Mouse (Mus musculus) heart, adult 11 months (tissue): ENCODE measurements around the gene Dcaf5.

Experiments used
- DNase-seq: peaks from one replicate; pipeline ENCODE4 v3.0.0; 2022

The Dcaf5 gene

DNA sequence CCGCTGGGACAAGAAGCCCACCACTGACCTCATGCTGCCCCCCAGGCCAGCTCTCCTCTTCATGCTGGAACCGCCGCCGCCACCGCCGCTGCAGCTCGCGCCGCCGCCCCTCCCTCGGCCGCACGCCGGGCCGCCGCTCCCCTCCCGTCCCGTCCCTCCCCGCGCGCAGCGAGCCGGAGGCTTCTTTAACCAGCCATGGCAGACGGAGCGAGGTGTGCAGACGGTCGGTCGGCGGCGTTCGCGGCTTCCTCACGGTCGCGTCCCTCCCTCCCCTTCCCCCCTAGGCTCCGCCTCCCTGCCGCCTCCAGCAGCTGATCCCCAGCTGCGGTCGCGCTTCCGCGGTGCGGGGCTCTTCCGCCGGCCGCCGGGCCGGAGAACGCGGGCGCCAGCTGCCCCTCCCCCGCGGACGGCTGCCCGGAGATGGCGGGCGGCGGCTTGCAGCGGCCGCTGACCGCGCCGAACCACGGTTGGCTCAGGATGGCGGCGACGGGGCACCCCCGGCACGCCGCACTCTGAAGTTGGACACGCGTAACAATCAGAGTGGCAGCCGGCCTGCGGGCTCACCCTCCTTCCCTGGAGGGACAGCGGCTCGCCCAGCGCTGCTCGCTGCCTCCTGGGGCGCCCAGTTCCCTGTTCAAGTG lies at the start of gene Dcaf5:
Dcaf5 (minus strand) TSS at position 266 of the 641 bp plus-strand sequence.
- DNase-seq: peak; percentile 98

DNA sequence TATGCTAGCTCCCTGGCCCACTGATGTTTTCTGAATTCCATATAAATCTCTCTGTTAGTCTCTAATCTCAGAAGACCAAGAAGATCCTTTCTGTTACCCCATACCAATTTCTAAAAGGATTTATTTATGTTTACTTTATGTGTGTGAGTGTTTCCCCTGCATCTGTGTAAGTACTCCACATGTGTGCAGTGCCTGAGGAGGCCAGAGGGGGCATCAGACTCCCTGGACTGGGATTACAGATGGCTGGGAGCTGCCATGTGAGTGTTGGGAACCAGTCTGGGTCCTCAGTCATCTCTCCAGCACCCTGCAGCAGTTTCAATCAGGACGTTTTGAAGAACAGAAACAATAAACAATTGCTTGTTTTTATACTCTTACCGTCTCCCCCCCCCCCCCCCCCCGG lies 47.0 kb upstream of the Dcaf5 start:
- peak; percentile 67 for DNase-seq

DNA sequence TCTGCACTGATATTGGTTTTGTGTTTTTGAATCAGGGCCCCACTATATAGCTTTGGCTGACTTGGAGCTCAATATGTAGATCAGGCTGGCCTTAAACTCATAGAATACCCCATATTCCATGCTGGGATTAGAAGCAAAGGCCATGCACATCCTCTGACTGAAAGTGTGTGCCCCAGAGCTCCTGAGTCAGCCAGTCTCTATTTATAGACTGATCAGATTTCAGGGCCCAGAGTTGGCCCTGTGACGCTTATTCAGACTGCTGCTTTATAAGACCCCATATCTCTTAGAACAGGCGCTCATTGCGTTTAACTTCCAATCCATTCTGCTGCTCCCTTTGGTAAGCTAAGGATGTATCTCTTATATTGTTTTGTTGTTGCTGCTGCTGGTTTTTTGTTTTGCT lies 43.6 kb upstream of the Dcaf5 start:
- DNase-seq: peak; percentile 64

DNA sequence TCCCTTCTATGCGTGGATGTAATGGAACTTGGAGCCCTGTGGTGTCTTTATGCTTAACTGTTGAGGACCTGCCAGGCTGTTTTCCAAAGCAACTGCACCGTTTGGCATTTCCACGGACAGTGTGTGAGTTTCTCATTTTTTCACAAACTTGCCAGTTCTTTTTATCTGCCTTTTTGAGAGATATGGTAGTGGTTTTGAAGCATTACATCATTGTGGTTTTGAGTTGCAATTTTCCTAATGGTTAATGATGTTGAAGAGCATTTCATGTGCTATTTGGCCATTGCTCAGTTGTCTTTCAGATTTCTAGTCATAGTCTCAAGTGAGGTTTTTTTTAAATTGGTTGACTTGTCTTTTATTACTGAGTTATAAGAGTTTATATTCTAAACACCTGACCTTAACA lies 37.3 kb upstream of the Dcaf5 start:
- peak; percentile 23 for DNase-seq

DNA sequence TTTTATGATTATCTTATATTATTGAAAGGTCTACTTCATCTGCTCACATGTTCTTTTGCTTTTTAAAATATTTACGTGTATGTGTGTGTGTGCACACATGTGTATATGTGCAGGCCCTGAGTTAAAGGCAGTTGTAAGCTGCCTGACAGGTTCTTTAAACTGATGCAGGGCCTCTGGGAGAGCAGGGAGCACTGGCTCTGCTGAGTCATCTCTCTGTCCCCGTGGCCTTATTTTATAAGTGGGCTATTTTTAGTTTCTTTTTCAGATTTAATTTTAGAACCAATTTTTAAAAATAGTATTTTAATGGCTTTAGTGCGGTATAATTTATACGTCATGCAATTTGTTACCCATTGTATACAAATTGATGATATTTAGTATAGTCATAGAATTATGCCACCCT lies 35.5 kb upstream of the Dcaf5 start:
- peak; percentile 85 for DNase-seq

DNA sequence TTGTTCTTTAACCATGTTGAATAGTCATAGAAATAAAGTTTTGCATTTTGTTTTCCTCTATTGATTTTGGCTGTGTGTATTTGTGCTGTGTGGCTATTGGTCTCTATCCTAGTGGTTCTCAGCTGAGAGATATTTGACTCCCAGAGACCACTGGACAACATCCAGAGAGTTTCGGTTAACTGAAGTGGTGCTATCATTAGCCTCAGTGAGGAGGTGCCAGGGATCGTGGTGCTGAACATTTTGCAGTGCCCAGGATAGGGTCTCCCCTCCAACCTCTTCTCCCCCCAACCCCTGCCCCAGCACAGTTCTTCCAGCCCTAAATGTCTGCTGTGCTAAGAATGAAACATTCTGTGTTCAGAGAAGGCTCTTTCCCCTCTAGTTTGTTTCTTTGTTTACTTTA lies 33.8 kb upstream of the Dcaf5 start:
- peak; percentile 82 for DNase-seq

DNA sequence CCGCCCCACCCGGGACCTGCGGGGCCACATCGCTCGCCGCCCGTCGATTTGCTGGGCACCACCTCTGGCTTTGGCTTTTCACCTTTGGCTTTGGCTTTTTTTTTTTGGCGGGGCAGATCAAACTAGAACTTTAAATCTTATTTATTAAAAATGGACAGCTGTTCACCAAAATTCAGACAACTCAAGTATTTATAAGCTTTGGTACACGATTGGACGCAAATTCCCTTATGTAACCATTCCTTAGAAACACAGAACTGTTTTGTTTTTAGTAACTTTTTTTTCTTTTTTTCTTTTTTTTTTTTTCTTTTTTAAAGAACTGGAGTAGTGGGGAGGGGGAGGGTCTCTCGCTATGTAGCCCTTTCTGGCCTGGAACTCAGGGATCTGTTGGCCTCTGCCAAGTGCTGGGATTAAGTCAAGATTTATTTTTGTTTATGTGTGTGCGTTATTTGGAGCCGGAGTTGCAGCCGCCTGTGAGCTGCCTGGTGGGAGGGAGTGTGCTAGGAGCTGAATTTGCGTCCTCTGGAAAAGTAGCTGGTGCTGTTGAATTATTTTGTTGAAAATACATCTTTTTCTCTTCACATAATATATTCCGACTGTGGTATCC lies 27.4 kb upstream of the Dcaf5 start:
- DNase-seq: peak; percentile 94

DNA sequence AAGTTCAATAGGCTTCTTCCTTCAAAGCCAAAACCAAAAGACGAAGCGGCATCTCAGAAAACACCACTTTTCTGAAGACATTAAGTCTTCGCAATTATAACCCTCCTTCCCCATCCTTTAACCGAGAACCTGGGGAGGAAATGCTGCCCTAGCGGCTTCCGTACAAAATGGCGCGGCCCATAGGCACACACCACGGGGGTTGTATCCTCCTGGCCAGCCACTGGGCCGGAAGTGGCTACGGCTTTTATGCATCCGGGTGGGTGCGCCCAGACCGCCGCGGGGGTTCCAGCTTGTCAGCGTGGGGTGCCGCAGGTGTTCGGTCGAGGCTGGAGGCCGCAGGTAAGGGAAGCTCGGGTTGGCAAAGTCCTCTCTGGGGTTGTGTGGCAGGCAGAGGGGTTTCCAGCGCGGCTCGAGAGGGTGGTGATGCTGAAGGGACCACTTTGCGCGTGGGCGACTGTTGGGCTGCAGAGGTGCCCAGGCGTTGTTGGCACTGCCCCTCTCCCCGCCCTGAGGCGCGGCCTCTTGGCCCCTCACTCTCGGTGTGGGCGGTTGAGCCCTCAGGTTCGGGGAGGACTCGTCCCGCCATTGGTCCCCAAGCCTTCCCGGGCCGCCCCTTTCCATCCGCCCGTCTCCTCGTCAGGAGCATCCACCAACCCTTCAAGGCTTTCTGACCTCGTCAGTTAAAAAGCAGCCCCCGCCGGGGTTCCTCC lies 26.7 kb upstream of the Dcaf5 start, which contains the start of gene Exd2:
Exd2 (plus strand) TSS at position 154 of the 710 bp plus-strand sequence.
- peak; percentile 99 for DNase-seq

DNA sequence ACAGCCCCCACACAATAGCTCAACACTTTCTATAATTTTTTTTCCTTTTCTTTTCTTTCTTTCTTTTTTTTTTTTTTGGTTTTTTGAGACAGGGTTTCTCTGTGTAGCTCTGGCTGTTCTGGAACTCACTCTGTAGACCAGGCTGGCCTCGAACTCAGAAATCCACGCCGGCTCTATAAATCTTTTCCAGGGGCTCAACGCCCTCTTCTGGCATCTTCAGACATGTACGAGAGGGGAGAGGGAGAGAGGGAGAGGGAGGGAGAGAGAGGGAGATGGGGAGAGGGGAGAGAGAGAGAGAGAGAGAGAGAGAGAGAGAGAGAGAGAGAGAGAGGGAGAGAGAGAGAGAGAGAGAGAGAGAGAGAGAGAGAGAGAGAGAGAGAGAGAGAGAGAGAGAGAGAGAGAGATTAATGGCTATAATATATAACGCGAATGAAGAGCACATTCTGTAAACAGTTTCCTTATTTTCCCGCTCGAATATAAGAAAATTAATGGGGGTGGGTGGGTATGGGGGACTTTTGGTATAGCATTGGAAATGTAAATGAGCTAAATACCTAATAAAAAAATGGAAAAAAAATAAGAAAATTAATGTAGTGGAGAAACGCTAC lies 26.0 kb upstream of the Dcaf5 start:
- peak; percentile 85 for DNase-seq

DNA sequence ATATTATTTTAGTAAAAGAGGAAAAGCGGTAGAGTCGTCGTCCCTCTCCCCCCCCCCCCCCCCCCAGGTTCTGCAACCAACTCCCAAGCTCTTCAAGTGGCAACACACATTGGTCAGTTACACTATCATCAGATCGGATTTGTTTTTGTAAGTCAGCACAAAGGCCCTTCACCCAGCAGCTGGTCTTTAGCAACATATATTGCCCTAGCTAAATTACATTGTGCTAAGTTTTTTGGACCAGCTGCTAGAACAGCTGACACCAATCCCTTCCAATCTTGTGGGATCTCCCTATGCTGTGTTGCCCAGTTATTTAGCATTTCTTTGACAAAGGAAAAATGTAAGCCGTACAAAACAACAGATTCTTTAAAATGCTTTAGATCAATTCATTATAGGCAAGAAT lies 21.6 kb upstream of the Dcaf5 start:
- DNase-seq: no peak

DNA sequence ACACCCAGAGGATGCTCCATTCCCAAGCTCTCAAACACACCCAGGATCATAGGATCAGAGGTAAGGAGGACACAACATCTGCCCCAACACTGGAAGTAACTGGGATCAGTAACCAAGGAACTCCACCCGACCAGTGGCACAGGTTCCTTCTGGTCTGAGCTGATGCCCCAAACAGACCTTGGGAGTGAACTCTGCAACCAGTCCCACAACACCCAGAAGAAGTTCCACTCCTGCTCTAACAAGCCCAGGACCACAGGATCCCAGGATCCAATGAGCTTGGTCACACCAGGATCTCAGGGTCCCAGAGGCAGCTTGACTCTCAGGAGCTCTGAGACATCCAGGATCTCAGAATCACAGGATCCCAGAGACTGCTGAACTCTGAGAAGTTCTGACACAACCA lies 17.1 kb upstream of the Dcaf5 start:
- DNase-seq: peak; percentile 75

DNA sequence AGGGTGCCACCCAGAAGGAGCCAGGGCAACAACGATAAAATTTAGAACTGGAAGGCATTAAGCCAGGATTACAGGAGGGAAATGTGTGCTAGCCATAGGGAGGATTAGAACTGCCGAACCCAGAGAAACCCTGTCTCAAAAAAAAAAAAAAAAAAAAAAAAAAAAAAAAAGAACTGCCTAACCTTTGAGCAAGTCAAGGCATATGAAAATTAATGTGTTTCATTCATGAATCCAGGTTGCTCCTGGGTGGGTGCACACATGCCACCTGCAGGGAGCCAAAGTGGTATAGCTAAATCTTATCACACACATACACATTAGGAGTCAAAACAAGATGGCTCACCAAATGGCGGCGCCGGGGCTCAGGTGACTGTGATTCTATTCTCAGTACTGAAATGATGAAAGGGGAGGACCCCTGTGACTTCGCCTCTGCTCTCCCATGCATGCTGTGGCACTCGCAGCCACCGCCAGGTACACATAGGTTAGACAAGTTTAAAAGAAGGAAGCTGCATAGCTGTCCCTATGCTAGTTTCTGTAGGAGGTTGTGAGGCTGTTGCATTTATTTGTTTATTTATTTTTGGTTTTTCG lies 8.2 kb upstream of the Dcaf5 start:
- no peak for DNase-seq

DNA sequence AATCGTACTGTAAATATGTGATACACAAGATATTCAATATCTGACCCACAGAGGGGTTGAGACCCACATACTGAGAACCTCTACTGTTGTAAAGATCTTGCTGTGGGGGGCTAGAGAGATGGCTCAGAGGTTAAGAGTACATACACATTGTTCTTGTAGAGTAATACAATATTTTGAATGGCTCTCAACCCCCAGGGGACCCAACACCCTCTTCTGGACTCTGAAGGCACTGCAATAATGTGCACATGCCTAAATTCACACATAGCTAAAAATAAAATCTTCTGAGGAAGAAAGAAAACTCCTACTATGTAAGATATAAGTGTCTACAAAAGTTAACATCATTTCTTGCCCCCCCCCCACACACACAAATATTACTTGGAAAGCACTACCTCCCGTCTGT lies 4.6 kb upstream of the Dcaf5 start:
- peak; percentile 35 for DNase-seq

DNA sequence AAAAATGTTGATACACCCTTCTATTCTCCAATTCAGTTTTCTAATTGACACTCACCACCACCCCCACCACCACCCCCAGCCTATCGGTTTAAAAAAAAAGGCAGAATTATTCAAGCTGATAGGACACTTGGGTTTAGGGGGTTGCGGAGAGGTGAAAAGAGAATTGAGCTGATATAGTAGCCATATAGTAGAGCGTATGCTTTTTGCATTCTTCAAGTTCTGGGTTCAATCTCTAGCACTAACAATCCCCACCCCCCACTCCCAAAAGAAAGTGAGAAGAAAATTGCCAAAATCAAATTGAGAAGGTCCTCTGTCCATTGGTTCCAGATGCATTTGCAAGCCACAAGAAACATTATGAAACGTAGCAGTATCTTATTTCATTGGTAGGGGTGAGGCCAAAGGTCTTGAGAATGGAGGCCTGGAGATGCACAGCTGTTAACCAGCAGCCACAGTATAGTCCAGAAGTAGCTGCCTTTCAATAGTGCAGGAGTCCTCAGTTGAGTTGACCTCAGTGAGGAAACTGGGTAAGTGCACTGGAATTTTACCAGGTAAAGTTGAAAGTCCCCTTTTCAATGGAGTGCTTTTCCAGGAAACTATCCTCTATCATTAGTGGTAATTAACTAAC lies 762 bp upstream of the Dcaf5 start:
- DNase-seq: no peak

DNA sequence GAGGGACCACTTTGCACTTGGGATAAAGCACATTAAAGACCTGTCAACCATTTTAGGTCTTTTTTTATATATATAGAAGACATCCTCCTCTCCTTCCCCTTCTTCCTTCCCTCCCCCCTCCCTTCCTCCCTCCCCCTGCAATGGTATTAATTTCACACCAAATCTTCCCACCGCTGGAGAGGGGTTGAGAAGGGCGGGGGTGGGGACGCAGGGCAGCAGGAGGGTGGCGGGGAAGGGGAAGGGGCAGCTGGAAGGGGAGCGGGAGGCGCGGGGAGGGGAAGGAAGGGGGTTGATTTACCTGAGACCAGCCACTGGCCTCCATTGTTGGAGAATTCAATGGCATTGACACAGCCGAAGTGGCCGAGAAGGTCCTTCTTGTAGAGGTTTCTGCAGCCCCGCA lies 514 bp downstream of the Dcaf5 start:
- DNase-seq: no peak

DNA sequence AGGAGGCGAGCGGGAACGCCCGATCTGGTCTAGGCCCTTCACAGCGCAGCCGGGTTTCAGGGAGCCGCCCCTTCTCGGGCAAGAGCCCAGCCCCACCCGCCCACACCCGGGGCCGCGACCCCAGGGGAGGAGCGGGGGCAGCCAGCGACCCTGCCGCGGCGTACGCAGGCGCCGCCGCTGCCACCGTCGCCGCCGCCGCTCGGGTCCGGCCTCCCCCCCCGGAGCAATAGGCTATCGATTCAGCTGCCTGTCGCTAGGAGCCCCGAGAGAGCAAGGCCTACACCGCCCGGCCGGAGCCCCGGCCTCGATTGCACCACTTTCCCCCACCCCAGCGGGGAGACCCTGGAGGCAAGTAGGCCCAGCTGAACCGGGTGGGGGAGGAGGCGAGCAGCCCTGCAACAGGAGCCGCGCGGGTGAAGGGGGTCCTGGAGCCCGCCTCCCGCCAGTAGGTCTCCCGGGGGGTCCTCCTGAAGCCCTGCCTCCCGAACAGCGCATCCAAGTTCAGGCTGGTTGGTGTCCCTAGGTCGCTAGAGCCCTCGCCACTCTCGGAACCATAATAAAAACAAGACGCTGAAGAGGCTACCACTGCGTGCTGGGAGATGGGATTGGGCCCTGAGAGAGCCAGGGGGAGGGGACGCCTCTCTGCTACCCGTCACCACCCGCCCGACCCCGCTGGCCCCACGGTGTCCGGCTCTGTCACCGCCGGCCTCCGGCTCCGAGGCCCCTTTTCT lies 1.3 kb downstream of the Dcaf5 start:
- DNase-seq: peak; percentile 98

DNA sequence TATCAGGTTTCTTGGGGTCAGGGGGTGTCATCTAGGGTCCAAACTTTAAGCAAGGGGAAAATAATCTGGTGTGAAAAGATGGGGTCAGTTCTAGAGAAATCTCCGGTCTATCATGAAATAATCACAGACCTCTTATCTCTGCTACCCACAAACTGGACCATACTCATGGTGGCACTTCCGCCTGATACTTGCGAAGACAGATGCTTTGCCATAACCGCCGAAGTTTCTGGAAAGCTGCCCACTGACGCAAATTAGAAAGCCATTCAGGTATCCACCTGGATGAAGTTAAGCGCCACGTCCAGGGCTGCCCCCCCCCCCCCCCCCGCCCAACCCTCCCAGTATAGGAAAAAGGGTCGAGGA lies 1.8 kb downstream of the Dcaf5 start:
- no peak for DNase-seq

DNA sequence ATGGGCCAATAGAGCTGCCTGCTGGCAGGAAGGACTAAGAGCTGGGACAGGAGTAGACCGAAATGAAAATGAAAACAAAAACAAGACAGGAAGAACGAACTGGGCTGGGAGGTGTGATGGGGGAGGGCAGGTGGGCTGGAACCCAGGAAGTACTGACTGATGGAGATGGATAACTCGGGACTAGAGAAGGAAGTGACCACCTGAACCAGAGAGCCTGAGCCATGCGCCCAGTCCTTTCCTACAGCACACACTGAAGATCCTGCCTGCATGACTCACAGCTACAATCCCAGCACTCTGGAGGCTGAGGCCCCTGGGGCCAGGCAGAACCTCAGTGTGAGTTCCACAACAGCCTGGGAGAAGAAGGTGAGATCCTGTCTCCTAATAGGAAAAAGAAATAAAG lies 3.1 kb downstream of the Dcaf5 start:
- DNase-seq: no peak

DNA sequence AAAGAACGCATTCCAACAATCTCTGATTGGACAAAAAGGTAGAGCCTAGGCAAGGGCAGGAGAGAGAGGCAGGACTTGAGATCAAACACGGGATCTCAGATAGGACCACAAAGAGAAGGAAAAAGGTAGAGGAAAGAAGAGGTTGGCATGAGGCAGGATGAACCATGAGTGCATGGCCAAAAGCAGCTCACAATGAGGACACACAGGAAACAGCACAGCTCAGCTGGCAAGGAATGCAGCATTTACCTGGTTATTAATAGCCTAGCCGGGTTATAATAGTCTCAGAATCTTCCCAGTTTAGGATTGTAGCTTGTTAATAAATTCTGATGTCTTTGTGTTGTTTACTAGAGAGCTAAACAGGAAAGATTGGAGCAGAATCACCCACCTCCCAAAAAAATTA lies 8.7 kb downstream of the Dcaf5 start:
- DNase-seq: peak; percentile 91

DNA sequence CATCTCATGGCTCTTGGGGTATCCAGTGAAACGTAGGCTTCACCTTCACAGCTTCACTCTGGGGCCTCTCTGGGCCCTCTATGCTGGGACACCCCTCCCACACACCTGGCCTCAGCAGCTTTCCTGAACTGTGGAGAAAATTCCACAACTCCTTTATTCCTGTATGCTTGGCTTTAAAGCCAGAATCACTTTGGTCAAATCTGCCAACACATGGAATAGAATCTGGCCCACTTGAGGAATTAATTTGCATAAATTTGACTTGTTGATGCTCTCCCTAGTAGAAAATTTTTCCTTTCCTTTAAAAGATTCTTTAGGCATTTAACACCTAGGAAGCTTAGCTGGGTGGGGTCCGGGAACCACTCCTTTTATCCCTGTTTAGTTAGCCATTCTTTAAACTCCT lies 21.3 kb downstream of the Dcaf5 start:
- DNase-seq: no peak

DNA sequence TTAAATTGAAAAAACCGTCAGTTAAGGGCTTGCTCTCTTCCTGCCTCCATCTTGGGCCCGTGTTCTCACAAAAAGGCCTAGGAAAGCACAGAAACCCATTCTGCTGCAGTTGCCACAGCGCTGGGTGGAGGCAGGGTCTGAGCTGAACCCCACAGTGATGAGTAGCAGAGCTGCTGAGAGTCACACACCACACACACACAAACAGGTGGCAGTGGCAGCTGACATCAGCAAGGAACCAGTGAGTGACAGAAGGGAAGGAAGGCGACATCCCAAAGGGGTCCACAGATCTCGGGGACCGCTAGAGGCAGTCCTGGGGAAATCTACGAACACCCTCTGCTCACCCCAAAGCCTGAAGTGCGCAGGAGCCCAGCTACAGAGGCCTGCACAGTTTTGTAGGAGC lies 25.5 kb downstream of the Dcaf5 start:
- DNase-seq: peak; percentile 85

DNA sequence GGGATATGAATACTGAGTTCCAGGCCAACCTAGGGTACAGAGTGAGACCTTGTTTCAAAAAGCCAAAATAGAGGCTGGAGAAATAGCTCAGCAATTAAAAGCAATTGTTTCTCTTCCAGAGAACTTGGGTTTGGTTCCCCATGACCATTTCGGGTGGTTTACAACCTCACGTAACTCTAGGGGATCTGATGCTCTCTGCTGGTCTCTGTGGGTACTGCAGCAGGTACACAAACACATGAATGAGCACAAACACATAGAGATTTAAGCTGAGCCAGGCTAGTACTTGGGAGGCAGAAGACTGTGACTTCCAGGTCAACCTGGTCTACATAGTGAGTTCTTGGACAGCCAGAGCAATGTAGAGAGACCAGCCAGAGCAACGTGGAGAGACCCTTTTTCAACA lies 28.6 kb downstream of the Dcaf5 start:
- no peak for DNase-seq
